Mouse (Mus musculus) forebrain, embryonic 15.5 days (tissue): Measurements from ENCODE around the gene Gm4724. TPM values are rescaled to one million over a fixed set of nuclear protein-coding genes. Genes with fewer than 3 reads are reported as not detected.
"Not testable (repeated sequence)": the region's sequence is repeated elsewhere in the genome, so short reads cannot be mapped to it uniquely, and the experiment has no call there.

ENCODE experiments used
- ATAC-seq: fragments of 200-750 bp; cut with Nextera tagmentation; replicated peaks from 2 replicates; pipeline ENCODE4 v1.8.0; 2017; ENCODE audit warnings: mild to moderate bottlenecking, moderate TSS enrichment, moderate library complexity
- H3K27ac ChIP-seq: fragments of 300-500 bp; sonication (generic); replicated peaks from 2 replicates; pipeline ENCODE4 v1.5.1; 2015; ENCODE audit warnings: mild to moderate bottlenecking, inconsistent platforms
- H3K27me3 ChIP-seq: fragments of 300-500 bp; sonication (generic); 2 replicates; pipeline ENCODE4 v1.6.1; 2015; ENCODE audit warnings: inconsistent platforms
- H3K36me3 ChIP-seq: fragments of 300-500 bp; sonication (generic); 2 replicates; pipeline ENCODE4 v1.6.1; 2015; ENCODE audit warnings: mild to moderate bottlenecking, inconsistent platforms
- H3K4me1 ChIP-seq: fragments of 300-500 bp; sonication (generic); 2 replicates; pipeline ENCODE4 v1.6.1; 2015; ENCODE audit warnings: inconsistent platforms
- H3K4me2 ChIP-seq: fragments of 300-500 bp; sonication (generic); replicated peaks from 2 replicates; pipeline ENCODE4 v1.6.1; 2015; ENCODE audit warnings: mild to moderate bottlenecking, inconsistent platforms
- H3K4me3 ChIP-seq: fragments of 300-500 bp; sonication (generic); 2 replicates; pipeline ENCODE4 v1.5.1; 2015; ENCODE audit warnings: mild to moderate bottlenecking, inconsistent platforms
- H3K9ac ChIP-seq: fragments of 300-500 bp; sonication (generic); replicated peaks from 2 replicates; pipeline ENCODE4 v1.6.1; 2015; ENCODE audit warnings: mild to moderate bottlenecking, inconsistent platforms
- H3K9me3 ChIP-seq: fragments of 300-500 bp; sonication (generic); 2 replicates; pipeline ENCODE4 v1.6.1; 2016; ENCODE audit warnings: inconsistent platforms
- WGBS: fragments of 180-500 bp; shearing (Covaris S2); methylation state at CpG from one replicate; pipeline ENCODE4 v1.1.7; 2015; ENCODE audit warnings: mixed read lengths; 5-methylcytosine and 5-hydroxymethylcytosine counted together
- polyA plus RNA-seq: library from polyadenylated mRNA; unstranded; fragments of >200 nt; fragmentation: Nextera tagmentation; extraction: Ambion mirVana; gene quantifications from 2 replicates; pipeline ENCODE4 v1.2.1, GENCODE M21; 2015

Gm4724 gene
- 10.3 and 13.4 TPM in 2 replicates for polyA plus RNA-seq

GRCm38 (mm10) chr2:175435707-175436106, at the start of gene Gm4724:
Gene Gm4724 (minus strand): TSS chr2:175435807.
- not testable (repeated sequence) for H3K4me3 ChIP-seq, H3K9ac ChIP-seq, ATAC-seq, H3K36me3 ChIP-seq, H3K4me1 ChIP-seq, H3K27me3 ChIP-seq, H3K4me2 ChIP-seq, H3K27ac ChIP-seq, H3K9me3 ChIP-seq
- WGBS, result no CpG with 5 or more reads among the region's 4 CpGs

DNA sequence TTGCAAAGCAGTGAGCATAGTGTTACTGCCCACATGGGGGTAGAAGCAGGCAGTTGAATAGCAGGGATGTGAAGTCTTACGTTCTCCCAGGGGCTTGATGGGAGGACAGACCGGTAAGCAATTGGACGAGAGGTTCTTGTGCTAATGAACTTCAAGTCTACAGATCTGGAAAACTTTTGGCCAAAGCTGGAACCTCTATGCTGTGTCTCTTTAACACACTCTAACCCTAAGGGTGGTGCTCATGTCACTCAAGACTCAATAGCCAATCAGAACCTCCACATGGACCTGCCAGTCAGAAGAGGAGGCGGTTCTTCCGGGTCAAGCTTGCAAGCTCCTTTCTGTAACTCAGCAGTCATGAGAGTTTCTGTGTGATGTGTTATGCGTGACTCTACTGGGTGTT, 34.1 kb upstream of the Gm4724 start, which contains the start of gene Zfp965:
Zfp965 (plus strand) TSS at position 301 of the 400 bp plus-strand sequence.
- not testable (repeated sequence) for H3K4me2 ChIP-seq, H3K4me1 ChIP-seq, H3K27ac ChIP-seq, H3K4me3 ChIP-seq, H3K9me3 ChIP-seq, H3K9ac ChIP-seq, H3K36me3 ChIP-seq, H3K27me3 ChIP-seq, ATAC-seq
- no CpG with 5 or more reads among the region's 6 CpGs for WGBS

Other genes starting within 250 kb of the Gm4724 start
- 4.5 and 7.5 TPM in 2 replicates for gene Gm14391, start 228.9 kb downstream of the Gm4724 start, polyA plus RNA-seq
- gene Gm14440, start 160.7 kb downstream of the Gm4724 start, polyA plus RNA-seq, result 0.09 TPM in 1 of 2 replicates, not detected in the other
- gene Gm4631, start 97.6 kb downstream of the Gm4724 start, polyA plus RNA-seq, result 18.1 and 18.2 TPM in 2 replicates
- gene Zfp968, start 63.4 kb downstream of the Gm4724 start, polyA plus RNA-seq, result 3.8 and 4.9 TPM in 2 replicates
- gene Zfp965, start 34.2 kb upstream of the Gm4724 start, polyA plus RNA-seq, result 6.1 and 6.8 TPM in 2 replicates
- not detected in 2 replicates for gene Gm11007, start 208.2 kb upstream of the Gm4724 start, polyA plus RNA-seq